Mouse (Mus musculus) heart, postnatal 0 days (tissue): ENCODE data around the gene Fxyd2. TPM values are rescaled to one million over a fixed set of nuclear protein-coding genes. Genes with fewer than 3 reads are reported as not detected.

Experiments used
- ATAC-seq: fragments of 200-750 bp; cut with Nextera tagmentation; 2 replicates; pipeline ENCODE4 v1.8.0; 2017; ENCODE audit warnings: low read depth, moderate number of reproducible peaks, moderate library complexity; ENCODE audit not compliant: insufficient read depth
- DNase-seq: peaks from one replicate; pipeline ENCODE4 v3.0.0-alpha.2; 2016; ENCODE audit warnings: low spot score
- H3K27ac ChIP-seq: fragments of 300-500 bp; sonication (generic); 2 replicates; pipeline ENCODE4 v1.5.1; 2014; ENCODE audit warnings: low read depth, mild to moderate bottlenecking
- H3K27me3 ChIP-seq: fragments of 300-500 bp; sonication (generic); 2 replicates; pipeline ENCODE4 v1.6.1; 2014; ENCODE audit warnings: low read length, mixed read lengths; ENCODE audit not compliant: control insufficient read depth, insufficient read depth
- H3K36me3 ChIP-seq: fragments of 300-500 bp; sonication (generic); replicated peaks from 2 replicates; pipeline ENCODE4 v1.6.1; 2014; ENCODE audit warnings: low read length, mixed read lengths; ENCODE audit not compliant: control insufficient read depth, insufficient read depth
- H3K4me1 ChIP-seq: fragments of 300-500 bp; sonication (generic); 2 replicates; pipeline ENCODE4 v1.6.1; 2014; ENCODE audit warnings: antibody characterized with exemption; ENCODE audit not compliant: control insufficient read depth, insufficient read depth
- H3K4me2 ChIP-seq: fragments of 300-500 bp; sonication (generic); 2 replicates; pipeline ENCODE4 v1.6.1; 2014; ENCODE audit warnings: low read depth, mild to moderate bottlenecking, low read length, moderate library complexity
- H3K4me3 ChIP-seq: fragments of 300-500 bp; sonication (generic); 2 replicates; pipeline ENCODE4 v1.5.1; 2014; ENCODE audit warnings: low read depth, low read length
- H3K9ac ChIP-seq: fragments of 300-500 bp; sonication (generic); replicated peaks from 2 replicates; pipeline ENCODE4 v1.6.1; 2014; ENCODE audit warnings: low read depth, low read length, mixed read lengths
- H3K9me3 ChIP-seq: fragments of 300-500 bp; sonication (generic); replicated peaks from 2 replicates; pipeline ENCODE4 v1.6.1; 2016; ENCODE audit warnings: low read length; ENCODE audit not compliant: control insufficient read depth
- CTCF ChIP-seq: IDR thresholded peaks from 2 replicates; pipeline ENCODE4 v1.5.1; 2016; ENCODE audit warnings: antibody characterized with exemption, control low read depth, low read depth
- EP300 ChIP-seq: IDR thresholded peaks from 2 replicates; pipeline ENCODE4 v1.6.1; 2016; ENCODE audit warnings: antibody characterized with exemption, low read depth
- WGBS: fragments of 180-500 bp; shearing (Covaris S2); extraction: QIAGEN DNeasy Blood & Tissue Kit; methylation state at CpG from one replicate; pipeline ENCODE4 v1.1.7; 2014; 5-methylcytosine and 5-hydroxymethylcytosine counted together
- polyA plus RNA-seq: library from polyadenylated mRNA; unstranded; fragments of >200 nt; fragmentation: Nextera tagmentation; extraction: Ambion mirVana; gene quantifications from 2 replicates; pipeline ENCODE4 v1.2.1, GENCODE M21; 2015
- total RNA-seq: library from RNA; depleted of rRNA; stranded (reverse); fragments of >200 nt; gene quantifications from 2 replicates; pipeline ENCODE4 v1.2.3, GENCODE M21; 2014; ENCODE audit warnings: low replicate concordance

Gene Fxyd2
- total and polyA plus RNA-seq, 2 experiments from 2014 or later: 0.71 TPM; not detected in 1

GRCm38 (mm10) chr9:45405694-45406093 is 6.2 kb downstream of the Fxyd2 start:
- DNase-seq: no peak

GRCm38 (mm10) chr9:45406808-45407207 is 7.3 kb downstream of the Fxyd2 start:
- Histone ChIP-seq H3K9ac (no peak overlapping the region), H3K4me2 (no peak overlapping the region), H3K4me3 (no peak overlapping the region), H3K36me3 (no peaks in the 10 kb centered on the region), H3K9me3 (no peaks in the 10 kb centered on the region), H3K4me1 (no peaks in the 10 kb centered on the region), H3K27me3 (peaks cover 28% of the 10 kb centered on the region), H3K27ac (no peak overlapping the region)
- WGBS: 79% methylated on average over 3 of the region's 3 CpGs
- TF ChIP-seq CTCF (no peak), EP300 (no peak)
- no peak for ATAC-seq
- DNase-seq: no peak

More at GRCm38 (mm10) chr9:45405694-45406093, 6.2 kb downstream of the Fxyd2 start:
- Histone ChIP-seq H3K4me3 (no peak overlapping the region), H3K27me3 (peaks cover 26% of the 10 kb centered on the region; the same call in 1 of the 2 replicates), H3K4me1 (no peaks in the 10 kb centered on the region), H3K36me3 (no peaks in the 10 kb centered on the region), H3K9ac (no peak overlapping the region), H3K4me2 (no peak overlapping the region), H3K9me3 (no peaks in the 10 kb centered on the region), H3K27ac (no peak overlapping the region)
- no peak for ATAC-seq
- 49% methylated on average over 5 of the region's 5 CpGs for WGBS
- TF ChIP-seq EP300: no peak
- no peak for TF ChIP-seq CTCF

GRCm38 (mm10) chr9:45407706-45408675 is 8.5 kb downstream of the Fxyd2 start:
- Histone ChIP-seq H3K4me1 (no peaks in the 10 kb centered on the region), H3K4me2 (peak overlapping the region; percentile 59), H3K27me3 (peaks cover 27% of the 10 kb centered on the region), H3K4me3 (peak overlapping the region; percentile 31), H3K27ac (no peak overlapping the region), H3K9me3 (no peaks in the 10 kb centered on the region), H3K36me3 (no peaks in the 10 kb centered on the region), H3K9ac (0 out of 2 replicates have a peak overlapping the region, but pooled peaks have one; percentile 1)
- DNase-seq (peak; percentile 16), ATAC-seq (peak; percentile 47)
- TF ChIP-seq EP300 (no peak), CTCF (peak; percentile 81)
- 36% methylated on average over 33 of the region's 33 CpGs for WGBS

GRCm38 (mm10) chr9:45410193-45410592 is 10.7 kb downstream of the Fxyd2 start:
- TF ChIP-seq EP300: no peak
- no peak for TF ChIP-seq CTCF
- 55% methylated on average over 5 of the region's 5 CpGs for WGBS
- H3K4me3 ChIP-seq: no peak overlapping the region
- DNase-seq (no peak), ATAC-seq (no peak)
- no peak overlapping the region for H3K27ac ChIP-seq
- no peaks in the 10 kb centered on the region for H3K4me1 ChIP-seq
- H3K4me2 ChIP-seq: no peak overlapping the region
- no peak overlapping the region for H3K9ac ChIP-seq
- no peaks in the 10 kb centered on the region for H3K9me3 ChIP-seq
- no peaks in the 10 kb centered on the region for H3K36me3 ChIP-seq
- H3K27me3 ChIP-seq: peaks cover 21% of the 10 kb centered on the region; the same call in 1 of the 2 replicates

GRCm38 (mm10) chr9:45410614-45411013 is 11.1 kb downstream of the Fxyd2 start:
- Histone ChIP-seq H3K36me3 (no peaks in the 10 kb centered on the region), H3K4me3 (no peak overlapping the region), H3K4me2 (no peak overlapping the region), H3K4me1 (no peaks in the 10 kb centered on the region), H3K9ac (no peak overlapping the region), H3K27ac (no peak overlapping the region), H3K27me3 (peaks cover 19% of the 10 kb centered on the region; the same call in 1 of the 2 replicates), H3K9me3 (no peaks in the 10 kb centered on the region)
- DNase-seq: no peak
- no peak for ATAC-seq
- 73% methylated on average over 2 of the region's 2 CpGs for WGBS
- no peak for TF ChIP-seq EP300
- no peak for TF ChIP-seq CTCF
